Mouse (Mus musculus) liver, adult 2 months (tissue): ENCODE results near the gene Col15a1.

Source experiments
- CTCF ChIP-seq: fragments of 200-500 bp; IDR thresholded peaks from 2 replicates; pipeline ENCODE4 v1.5.1; 2011; ENCODE audit warnings: low read depth, low read length, control low read depth
- POLR2A ChIP-seq: fragments of 200-500 bp; IDR thresholded peaks from 2 replicates; pipeline ENCODE4 v1.6.1; 2011; ENCODE audit warnings: low read length, control low read depth; ENCODE audit not compliant: insufficient read depth; ENCODE audit errors: extremely low read depth

- TF ChIP-seq CTCF (no peak), POLR2A (no peak)
Observed at GRCm38 (mm10) chr4:47354304-47354703, 146.3 kb downstream of the Col15a1 start.
